Mouse (Mus musculus): ENCODE results near the gene H2-T24. TPM values are rescaled to one million over a fixed set of nuclear protein-coding genes. Genes with fewer than 3 reads are reported as not detected.
"Not testable (repeated sequence)": the region's sequence is repeated elsewhere in the genome, so short reads cannot be mapped to it uniquely, and the experiment has no call there.

Gene H2-T24
- polyA plus RNA-seq, 1 experiment from 2014 or later = 4.8 TPM

DNA sequence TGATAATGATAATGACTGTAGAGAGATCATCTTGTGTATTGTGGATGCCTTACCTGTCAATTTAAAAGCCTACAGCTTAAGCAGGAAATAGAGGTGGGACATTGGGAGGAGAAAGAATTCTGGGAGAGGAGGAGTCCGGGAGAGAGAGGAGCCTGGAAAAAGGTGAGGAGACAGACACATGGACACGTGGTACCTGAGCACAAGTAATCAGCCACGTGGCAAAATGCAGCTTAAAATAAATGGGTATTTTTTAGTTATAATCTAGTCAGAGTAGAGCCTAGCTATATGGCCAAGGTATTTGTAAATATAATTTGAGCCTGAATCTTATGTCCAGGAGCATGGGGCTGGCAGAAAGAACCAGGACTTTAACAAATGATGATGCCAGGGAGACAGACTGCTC, 841 bp downstream of the H2-T24 start:
- H3K4me1 ChIP-seq = peaks cover 31% of the 10 kb centered on the region
- peaks cover 15% of the 10 kb centered on the region for H3K36me3 ChIP-seq (replicated peaks)
- H3K9me3 ChIP-seq = no peaks in the 10 kb centered on the region; the same call in 1 of the 2 replicates
- H3K27ac ChIP-seq (replicated peaks) = no peak overlapping the region
- no peaks in the 10 kb centered on the region for H3K27me3 ChIP-seq (replicated peaks; ENCODE audit: low read depth, poor library complexity, severe bottlenecking)
- H3K4me3 ChIP-seq = no peak overlapping the region
- DNase-seq (ENCODE audit: low spot score) = no peak
- 73% methylated on average over 3 of the region's 3 CpGs for WGBS

DNA sequence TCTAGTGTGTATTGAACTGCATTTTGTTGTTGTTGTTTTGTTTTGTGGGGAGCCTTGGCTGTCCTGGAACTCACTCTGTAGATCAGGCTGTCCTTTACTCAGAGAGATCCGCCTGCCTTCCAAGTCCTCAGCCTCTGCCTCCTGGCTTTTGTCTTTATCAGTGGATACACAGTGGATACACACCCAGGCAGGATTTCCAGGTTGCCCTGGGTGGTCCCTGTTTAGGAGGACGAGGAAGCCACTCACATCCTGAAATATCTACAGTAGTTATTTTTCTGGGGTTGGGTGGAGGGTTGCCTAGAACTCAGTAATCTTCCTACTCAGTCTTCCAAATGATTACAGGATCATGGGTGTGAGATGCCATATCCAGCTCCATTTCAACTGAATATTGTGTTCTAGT, 1.4 kb downstream of the H2-T24 start:
- Histone ChIP-seq H3K36me3 (replicated peaks) (peaks cover 20% of the 10 kb centered on the region), H3K4me3 (no peak overlapping the region), H3K9me3 (no peaks in the 10 kb centered on the region; the same call in 1 of the 2 replicates), H3K4me1 (peaks cover 27% of the 10 kb centered on the region), H3K27me3 (replicated peaks; ENCODE audit: low read depth, poor library complexity, severe bottlenecking) (no peaks in the 10 kb centered on the region), H3K27ac (replicated peaks) (no peak overlapping the region)
- no peak for DNase-seq (ENCODE audit: low spot score)
- 71% methylated on average over 2 of the region's 2 CpGs for WGBS

DNA sequence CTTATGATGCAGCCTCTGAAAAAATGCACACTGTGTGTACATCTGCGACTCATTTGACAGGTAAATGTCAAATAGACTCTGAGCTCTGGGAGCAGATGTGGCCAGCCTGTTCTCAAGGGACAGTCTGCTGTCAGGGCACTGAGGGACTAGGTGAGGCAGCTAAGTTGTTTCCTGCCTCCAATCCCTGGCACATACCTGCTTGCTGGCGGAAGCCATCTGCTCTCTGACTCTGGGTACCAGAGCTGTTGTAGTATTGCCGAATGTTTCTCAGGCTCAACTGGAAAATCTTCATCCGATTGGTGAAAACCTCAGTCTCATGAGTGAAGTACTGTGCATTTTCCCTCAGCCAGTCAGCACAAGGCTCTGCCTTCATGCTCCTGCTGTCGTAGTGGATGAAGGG, 3.3 kb downstream of the H2-T24 start:
- Histone ChIP-seq H3K27ac (replicated peaks) (no peak overlapping the region), H3K27me3 (replicated peaks; ENCODE audit: low read depth, poor library complexity, severe bottlenecking) (no peaks in the 10 kb centered on the region), H3K4me3 (no peak overlapping the region), H3K4me1 (peaks cover 17% of the 10 kb centered on the region), H3K36me3 (replicated peaks) (peaks cover 20% of the 10 kb centered on the region), H3K9me3 (no peaks in the 10 kb centered on the region; the same call in 1 of the 2 replicates)
- 89% methylated on average over 5 of the region's 5 CpGs for WGBS
- DNase-seq (ENCODE audit: low spot score) = no peak

DNA sequence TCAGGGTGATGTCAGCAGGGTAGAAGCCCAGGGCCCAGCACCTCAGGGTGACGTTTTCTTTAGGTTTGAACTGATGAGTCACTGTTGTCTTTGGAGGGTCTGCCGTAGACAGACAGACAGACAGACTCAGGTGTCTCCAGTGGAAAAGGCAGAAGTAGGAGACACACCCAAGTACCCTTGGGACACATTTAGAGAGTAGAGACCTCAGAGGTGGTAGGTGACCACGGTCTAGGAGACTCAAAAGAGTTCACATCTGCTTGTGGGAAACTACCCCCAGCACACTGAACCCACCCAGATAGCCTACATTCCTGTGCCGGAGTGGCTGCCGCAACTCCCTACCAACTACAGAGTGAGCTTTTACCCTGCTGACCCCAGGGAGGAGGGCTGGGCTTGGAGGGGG, 5.4 kb downstream of the H2-T24 start:
- 91% methylated on average over 5 of the region's 5 CpGs for WGBS
- H3K4me1 ChIP-seq = peaks cover 3% of the 10 kb centered on the region; the same call in 1 of the 2 replicates
- H3K27me3 ChIP-seq (replicated peaks; ENCODE audit: low read depth, poor library complexity, severe bottlenecking) = no peaks in the 10 kb centered on the region
- no peak for DNase-seq (ENCODE audit: low spot score)
- no peak overlapping the region for H3K27ac ChIP-seq (replicated peaks)
- peaks cover 20% of the 10 kb centered on the region for H3K36me3 ChIP-seq (replicated peaks)
- no peak overlapping the region for H3K4me3 ChIP-seq
- H3K9me3 ChIP-seq = no peaks in the 10 kb centered on the region; the same call in 1 of the 2 replicates

DNA sequence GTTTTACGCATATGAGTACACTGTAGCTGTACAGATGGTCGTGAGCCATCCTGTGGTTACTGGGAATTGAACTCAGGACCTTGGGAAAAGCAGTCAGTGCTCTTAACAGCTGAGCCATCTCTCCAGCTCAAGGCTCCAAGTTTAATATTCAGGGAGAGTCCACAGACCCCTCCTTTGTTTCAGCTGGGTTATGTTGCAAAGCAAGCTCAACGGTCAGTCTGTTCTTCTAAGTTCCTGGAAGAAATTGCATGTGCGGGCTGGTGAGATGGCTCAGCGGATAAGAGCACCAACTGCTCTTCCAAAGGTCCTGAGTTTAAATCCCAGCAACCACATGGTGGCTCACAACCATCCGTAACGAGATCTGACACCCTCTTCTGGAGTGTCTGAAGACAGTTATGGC, 16.0 kb downstream of the H2-T24 start:
- H3K4me1 ChIP-seq; H3K4me3 ChIP-seq; H3K27ac ChIP-seq (replicated peaks); H3K27me3 ChIP-seq (replicated peaks; ENCODE audit: low read depth, poor library complexity, severe bottlenecking); H3K9me3 ChIP-seq; DNase-seq (ENCODE audit: low spot score): not testable (repeated sequence)
- peaks cover 36% of the 10 kb centered on the region for H3K36me3 ChIP-seq (replicated peaks)
- 96% methylated on average over 7 of the region's 7 CpGs for WGBS

DNA sequence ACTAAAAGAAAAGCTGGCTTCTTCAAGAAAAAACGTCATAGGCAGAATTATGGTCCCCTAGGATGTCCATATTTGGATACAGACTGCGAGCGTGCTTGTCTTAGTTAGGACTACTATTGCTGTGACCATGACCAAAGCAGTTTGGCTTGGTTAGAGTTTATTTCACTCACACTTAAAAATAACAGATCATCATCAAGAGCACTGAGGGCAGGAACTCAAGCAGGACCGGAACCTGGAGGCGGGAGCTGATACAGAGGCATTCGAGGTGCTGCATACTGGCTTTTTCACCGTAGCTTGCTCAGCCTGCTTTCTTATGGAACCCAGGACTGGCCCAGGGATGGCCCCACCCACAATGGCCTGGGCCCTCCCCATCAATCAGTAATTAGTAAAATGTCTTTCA, 17.0 kb downstream of the H2-T24 start:
- Histone ChIP-seq H3K27me3 (replicated peaks; ENCODE audit: low read depth, poor library complexity, severe bottlenecking) (no peaks in the 10 kb centered on the region), H3K9me3 (peaks cover 6% of the 10 kb centered on the region; the same call in 1 of the 2 replicates), H3K36me3 (replicated peaks) (peaks cover 36% of the 10 kb centered on the region), H3K27ac (replicated peaks) (no peak overlapping the region), H3K4me1 (no peaks in the 10 kb centered on the region), H3K4me3 (no peak overlapping the region)
- DNase-seq (ENCODE audit: low spot score) = no peak
- 96% methylated on average over 7 of the region's 7 CpGs for WGBS

DNA sequence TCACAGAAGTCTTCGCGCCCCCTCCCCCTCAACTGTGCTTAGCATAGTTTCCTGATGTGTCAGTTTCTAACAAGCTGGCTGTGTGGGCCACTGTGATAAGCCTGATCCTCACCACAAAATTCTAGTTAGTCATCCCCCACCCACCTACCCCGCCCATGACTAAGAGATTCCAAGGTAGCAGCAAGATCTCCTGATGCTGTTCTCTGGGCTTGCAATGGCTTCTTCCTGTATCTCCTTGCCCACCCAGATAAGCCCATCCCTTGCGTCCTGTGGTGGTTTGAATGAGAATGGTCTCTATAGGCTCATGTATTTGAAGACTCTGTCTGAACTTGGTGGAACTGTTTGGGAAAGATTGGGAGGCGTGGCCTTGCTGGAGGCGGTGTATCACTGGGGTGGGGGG, 18.4 kb downstream of the H2-T24 start:
- H3K9me3 ChIP-seq = peaks cover 5% of the 10 kb centered on the region; the same call in 1 of the 2 replicates
- no peak for DNase-seq (ENCODE audit: low spot score)
- no peak overlapping the region for H3K4me3 ChIP-seq
- no peak overlapping the region for H3K27ac ChIP-seq (replicated peaks)
- H3K4me1 ChIP-seq = peaks cover 8% of the 10 kb centered on the region; the same call in 1 of the 2 replicates
- 95% methylated on average over 6 of the region's 6 CpGs for WGBS
- peaks cover 35% of the 10 kb centered on the region for H3K36me3 ChIP-seq (replicated peaks)
- no peaks in the 10 kb centered on the region for H3K27me3 ChIP-seq (replicated peaks; ENCODE audit: low read depth, poor library complexity, severe bottlenecking)

DNA sequence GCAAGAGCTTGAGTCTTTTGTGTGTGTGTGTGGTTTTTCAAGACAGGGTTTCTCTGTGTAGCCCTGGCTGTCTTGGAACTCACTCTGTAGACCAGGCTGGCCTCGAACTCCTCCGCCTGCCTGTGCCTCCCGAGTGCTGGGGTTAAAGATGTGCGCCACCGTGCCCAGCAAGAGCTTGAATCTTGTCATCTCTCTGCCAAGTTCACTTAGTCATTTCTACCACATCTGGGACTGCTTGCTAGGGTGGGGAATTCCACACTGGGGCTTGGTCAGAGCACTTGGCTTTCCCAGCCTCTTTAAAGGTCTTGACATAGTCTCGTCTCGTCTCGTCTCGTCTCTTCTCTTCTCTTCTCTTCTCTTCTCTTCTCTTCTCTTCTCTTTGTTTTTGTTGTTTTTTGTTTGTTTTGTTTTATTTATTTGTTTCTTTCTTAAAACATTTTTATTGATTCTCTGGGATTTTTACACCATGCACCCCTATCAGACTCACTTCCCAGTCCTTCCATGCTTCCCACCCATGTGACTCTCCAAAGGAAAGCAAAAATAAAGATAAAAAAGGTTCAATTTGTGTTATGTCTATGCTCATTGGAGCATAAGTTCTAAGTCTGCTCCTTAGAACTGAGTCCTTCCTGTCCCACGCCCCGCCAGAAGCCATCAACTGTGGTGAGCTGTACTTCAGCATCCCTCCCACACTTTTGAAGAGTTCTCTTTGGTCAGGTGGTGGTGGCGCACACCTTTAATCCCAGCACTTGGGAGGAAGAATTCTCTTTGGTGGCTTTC, 19.1 kb downstream of the H2-T24 start:
- Histone ChIP-seq H3K4me1 (peaks cover 8% of the 10 kb centered on the region; the same call in 1 of the 2 replicates), H3K36me3 (replicated peaks) (peaks cover 29% of the 10 kb centered on the region), H3K27ac (replicated peaks) (no peak overlapping the region), H3K4me3 (no peak overlapping the region), H3K9me3 (no peaks in the 10 kb centered on the region), H3K27me3 (replicated peaks; ENCODE audit: low read depth, poor library complexity, severe bottlenecking) (no peaks in the 10 kb centered on the region)
- 95% methylated on average over 12 of the region's 12 CpGs for WGBS
- DNase-seq (ENCODE audit: low spot score) = no peak

DNA sequence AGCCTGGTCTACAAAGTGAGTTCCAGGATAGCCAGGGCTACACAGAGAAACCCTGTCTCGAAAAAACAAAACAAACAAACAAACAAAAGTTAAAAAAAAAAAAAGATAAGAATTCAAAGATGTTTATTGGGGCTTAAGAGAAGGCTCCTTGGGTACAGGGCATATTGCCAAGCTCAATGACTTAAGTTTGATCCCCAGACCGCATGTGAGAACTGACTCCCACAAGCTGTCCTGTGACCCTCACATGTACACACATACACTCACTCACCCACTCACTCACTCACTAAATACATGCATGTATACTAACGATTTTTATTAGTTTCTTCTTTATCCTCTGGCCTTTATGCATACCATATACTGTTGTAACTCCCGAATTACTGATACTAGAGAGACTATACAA, 20.0 kb downstream of the H2-T24 start:
- WGBS = 86% methylated on average over 4 of the region's 4 CpGs
- no peaks in the 10 kb centered on the region for H3K9me3 ChIP-seq
- no peak overlapping the region for H3K4me3 ChIP-seq
- DNase-seq (ENCODE audit: low spot score) = no peak
- peaks cover 11% of the 10 kb centered on the region for H3K4me1 ChIP-seq
- H3K27ac ChIP-seq (replicated peaks) = no peak overlapping the region
- no peaks in the 10 kb centered on the region for H3K27me3 ChIP-seq (replicated peaks; ENCODE audit: low read depth, poor library complexity, severe bottlenecking)
- H3K36me3 ChIP-seq (replicated peaks) = peaks cover 21% of the 10 kb centered on the region

DNA sequence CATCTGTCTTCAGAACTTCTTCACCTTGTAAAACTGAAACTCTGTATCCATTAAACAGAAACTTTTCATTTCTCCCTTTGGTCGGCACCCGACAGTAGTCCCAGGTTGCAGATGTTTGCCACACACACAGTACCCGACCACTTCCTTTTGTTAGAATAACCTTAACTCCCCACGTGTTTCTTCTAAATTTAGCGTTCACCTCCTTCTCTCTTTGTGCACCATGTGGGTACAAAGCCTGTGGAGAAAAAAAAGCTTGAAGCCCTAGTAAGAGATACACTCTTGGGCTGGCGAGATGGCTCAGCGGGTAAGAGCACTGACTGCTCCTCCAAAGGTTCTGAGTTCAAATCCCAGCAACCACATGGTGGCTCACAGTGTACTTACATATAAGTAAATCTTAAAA, 21.0 kb downstream of the H2-T24 start:
- H3K27me3 ChIP-seq (replicated peaks; ENCODE audit: low read depth, poor library complexity, severe bottlenecking) = no peaks in the 10 kb centered on the region
- no peak for DNase-seq (ENCODE audit: low spot score)
- H3K4me1 ChIP-seq = peaks cover 17% of the 10 kb centered on the region
- no peaks in the 10 kb centered on the region for H3K9me3 ChIP-seq
- H3K36me3 ChIP-seq (replicated peaks) = peaks cover 15% of the 10 kb centered on the region; the same call in 1 of the 2 replicates
- H3K27ac ChIP-seq (replicated peaks) = no peak overlapping the region
- WGBS = 92% methylated on average over 7 of the region's 7 CpGs
- no peak overlapping the region for H3K4me3 ChIP-seq

DNA sequence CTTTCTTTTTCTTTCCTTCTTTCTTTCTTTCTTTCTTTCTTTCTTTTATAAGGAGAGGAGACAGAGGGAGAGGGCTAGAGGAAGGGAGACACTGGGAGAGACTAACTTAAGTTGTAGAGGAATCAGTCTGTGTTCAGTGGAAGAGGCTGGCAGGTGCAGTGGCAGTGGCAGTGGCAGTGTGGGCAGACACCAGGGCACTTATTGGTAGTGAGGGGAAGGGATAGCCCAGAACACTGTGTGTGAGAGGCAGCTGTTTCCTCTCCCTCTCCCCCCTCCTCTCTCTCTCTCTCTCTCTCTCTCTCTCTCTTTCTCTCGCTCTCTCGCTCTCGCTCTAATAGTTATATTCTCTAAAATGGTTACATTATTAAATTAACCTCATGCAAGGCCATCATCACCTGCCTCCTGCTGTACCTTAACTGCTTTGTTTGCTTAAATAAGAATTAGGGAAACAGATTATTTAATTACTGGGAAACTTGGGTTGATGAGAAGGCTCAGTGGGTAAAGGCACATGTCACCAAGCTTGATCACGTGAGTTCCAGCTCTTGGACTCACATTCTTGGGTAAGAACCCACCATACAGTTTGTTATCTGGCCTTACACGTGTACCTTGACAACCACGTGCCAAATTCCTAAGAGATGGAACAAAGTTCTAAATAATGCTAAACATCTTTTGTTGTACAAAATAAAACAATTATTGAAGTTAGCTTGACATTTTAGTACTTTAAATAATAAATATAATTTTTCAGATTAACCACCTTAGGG, 21.6 kb downstream of the H2-T24 start:
- H3K27me3 ChIP-seq (replicated peaks; ENCODE audit: low read depth, poor library complexity, severe bottlenecking) = no peaks in the 10 kb centered on the region
- H3K4me1 ChIP-seq = peaks cover 17% of the 10 kb centered on the region
- 96% methylated on average over 6 of the region's 6 CpGs for WGBS
- H3K36me3 ChIP-seq (replicated peaks) = peaks cover 11% of the 10 kb centered on the region; the same call in 1 of the 2 replicates
- no peaks in the 10 kb centered on the region for H3K9me3 ChIP-seq
- no peak overlapping the region for H3K4me3 ChIP-seq
- H3K27ac ChIP-seq (replicated peaks) = no peak overlapping the region
- no peak for DNase-seq (ENCODE audit: low spot score)

DNA sequence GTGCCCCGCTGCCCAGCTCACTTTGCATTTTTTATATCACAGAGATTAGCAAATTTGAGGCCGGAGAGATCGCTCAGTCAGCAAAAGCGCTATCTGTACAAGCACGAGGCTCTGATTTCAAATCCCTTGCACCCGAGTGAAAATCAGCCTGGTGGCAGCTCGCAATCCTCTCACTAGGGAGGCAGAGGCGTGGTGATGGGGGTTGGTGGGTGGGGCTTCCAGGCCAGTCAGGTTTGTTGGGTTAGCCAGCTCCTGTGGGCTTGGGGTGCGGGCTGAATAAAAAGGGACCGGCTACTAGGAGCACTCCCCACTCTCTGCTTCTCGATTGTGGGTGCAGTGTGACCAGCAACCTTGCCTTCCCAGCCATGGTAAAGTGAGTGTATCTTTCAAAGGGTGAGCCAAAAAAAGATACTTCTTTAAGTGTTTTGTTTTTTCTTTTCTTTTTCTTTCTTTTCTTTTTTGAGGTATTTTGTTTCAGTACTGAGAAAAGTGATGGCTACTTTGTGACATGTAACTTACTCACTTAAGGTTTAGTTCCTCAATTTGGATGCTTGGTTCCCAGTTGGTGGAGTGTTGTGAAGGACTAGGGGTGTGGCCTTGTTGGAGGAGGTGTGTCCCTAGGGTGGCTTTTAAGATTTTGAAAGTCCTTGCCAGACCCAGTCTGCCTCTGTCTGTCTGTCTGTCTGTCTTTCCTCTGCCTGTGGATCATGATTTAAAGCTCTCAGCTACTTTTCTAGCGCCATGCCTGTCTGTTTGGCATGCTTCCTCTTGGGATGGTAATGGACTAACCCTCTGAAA, 22.4 kb downstream of the H2-T24 start:
- H3K4me1 ChIP-seq = peaks cover 17% of the 10 kb centered on the region
- H3K4me3 ChIP-seq = no peak overlapping the region
- WGBS = 57% methylated on average over 12 of the region's 12 CpGs
- H3K27ac ChIP-seq (replicated peaks) = no peak overlapping the region
- no peak for DNase-seq (ENCODE audit: low spot score)
- peaks cover 10% of the 10 kb centered on the region; the same call in 1 of the 2 replicates for H3K36me3 ChIP-seq (replicated peaks)
- H3K27me3 ChIP-seq (replicated peaks; ENCODE audit: low read depth, poor library complexity, severe bottlenecking) = no peaks in the 10 kb centered on the region
- no peaks in the 10 kb centered on the region for H3K9me3 ChIP-seq
